Mouse (Mus musculus) layer of hippocampus, adult 18-20 months (tissue): Measurements from ENCODE around the gene Nfkb1. TPM values are rescaled to one million over a fixed set of nuclear protein-coding genes. Genes with fewer than 3 reads are reported as not detected.

Source experiments
- DNase-seq, 2 experiments: peaks; one replicate each; pipeline ENCODE4 v3.0.0; 2022; ENCODE audit warnings: low spot score in 2 of 2
- total RNA-seq, 2 experiments: library from RNA; stranded (reverse); gene quantifications; 2 replicates each; pipeline ENCODE4 v1.2.3; 2021

Gene Nfkb1
- total RNA-seq, 2 experiments from 2014 or later = 21.4 to 21.7 TPM

DNA sequence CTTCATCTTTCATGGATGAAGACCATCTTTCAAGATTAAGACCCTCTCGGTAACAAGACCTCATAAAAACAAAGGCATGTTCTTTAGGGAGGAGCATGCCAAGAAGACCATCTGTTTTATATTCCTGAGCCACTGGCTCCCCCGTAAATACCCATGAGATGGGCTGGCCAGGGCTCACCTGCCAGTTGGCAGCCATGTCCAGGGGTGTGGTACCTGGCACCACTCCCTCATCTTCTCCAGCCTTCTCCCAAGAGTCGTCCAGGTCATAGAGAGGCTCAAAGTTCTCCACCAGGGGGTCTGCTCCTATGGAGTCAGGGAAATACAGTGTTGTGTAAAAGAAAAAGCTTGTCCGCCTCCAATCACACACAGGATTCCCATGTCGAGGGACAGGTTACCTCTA lies 100.0 kb downstream of the Nfkb1 start:
- DNase-seq = no peak

DNA sequence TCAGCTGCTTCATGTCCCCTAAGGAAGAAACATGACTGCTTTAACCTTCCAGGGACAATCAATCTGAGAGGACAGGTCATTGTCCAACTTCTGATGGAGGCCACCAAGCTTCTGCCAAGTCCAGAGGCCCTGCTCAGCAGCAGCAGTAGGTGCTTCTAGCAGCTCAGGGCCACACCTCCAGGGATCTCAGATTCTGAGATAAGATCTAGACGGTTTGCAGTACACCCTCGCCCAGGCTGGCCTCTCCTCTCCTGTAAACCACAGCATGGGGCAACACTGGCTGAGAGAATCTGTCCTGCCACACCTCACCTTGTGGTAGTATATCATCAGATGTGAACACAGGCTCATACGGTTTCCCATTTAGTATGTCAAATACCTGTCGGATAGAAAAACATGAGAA lies 100.9 kb downstream of the Nfkb1 start:
- no peak for DNase-seq

- DNase-seq = no peak
Observed at GRCm38 (mm10) chr3:135586471-135586880, 104.9 kb downstream of the Nfkb1 start.

GRCm38 (mm10) chr3:135586060-135586459 lies 105.3 kb downstream of the Nfkb1 start:
- DNase-seq = no peak

DNA sequence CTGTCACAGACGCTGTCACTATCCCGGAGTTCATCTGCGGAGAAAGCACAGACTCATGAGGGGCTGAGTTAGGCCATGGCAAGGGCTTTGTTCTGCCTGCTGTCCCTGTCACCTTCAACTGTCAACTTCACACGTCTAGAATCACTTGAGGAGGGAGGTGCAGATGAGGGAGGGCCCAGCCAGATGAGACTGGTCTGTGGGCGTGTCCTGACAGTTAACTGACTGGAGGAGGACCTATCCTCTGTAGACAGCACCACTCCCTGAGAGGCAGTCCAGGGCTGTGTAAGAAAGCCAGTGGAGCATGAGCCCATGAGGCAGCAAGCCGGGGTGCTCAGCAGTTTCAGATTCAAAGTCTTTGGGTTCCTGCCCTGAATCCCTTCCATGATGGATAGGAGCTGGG lies 105.9 kb downstream of the Nfkb1 start:
- DNase-seq = no peak

GRCm38 (mm10) chr3:135582246-135582645 lies 109.1 kb downstream of the Nfkb1 start:
- no peak for DNase-seq

DNA sequence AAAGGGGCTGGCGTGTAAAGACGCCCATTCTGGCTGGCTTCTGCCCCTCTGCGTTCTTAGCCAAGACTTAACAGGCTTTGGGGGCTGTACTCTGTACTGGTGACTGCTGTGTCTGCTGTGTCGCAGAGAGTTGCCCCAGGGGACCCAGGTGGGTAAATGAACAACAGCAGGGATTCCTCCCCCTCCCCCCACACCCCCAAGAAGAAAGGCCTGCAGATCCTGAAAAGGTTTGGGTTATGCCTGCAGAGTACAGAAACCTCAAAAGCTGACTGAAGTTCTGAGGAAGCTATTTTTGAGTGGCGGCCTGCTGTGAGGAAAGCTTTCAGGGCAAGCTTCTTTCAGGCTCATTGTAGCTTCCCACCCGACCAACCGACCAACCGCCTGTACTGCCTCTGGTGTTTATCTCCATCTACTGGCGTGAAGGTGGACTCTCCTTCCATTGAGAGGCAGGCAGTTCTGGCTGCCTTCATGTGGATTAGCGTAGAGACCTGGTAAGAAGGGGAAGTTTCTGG lies 109.7 kb downstream of the Nfkb1 start:
- DNase-seq = peak in 1 of 2 experiments; percentile 50

DNA sequence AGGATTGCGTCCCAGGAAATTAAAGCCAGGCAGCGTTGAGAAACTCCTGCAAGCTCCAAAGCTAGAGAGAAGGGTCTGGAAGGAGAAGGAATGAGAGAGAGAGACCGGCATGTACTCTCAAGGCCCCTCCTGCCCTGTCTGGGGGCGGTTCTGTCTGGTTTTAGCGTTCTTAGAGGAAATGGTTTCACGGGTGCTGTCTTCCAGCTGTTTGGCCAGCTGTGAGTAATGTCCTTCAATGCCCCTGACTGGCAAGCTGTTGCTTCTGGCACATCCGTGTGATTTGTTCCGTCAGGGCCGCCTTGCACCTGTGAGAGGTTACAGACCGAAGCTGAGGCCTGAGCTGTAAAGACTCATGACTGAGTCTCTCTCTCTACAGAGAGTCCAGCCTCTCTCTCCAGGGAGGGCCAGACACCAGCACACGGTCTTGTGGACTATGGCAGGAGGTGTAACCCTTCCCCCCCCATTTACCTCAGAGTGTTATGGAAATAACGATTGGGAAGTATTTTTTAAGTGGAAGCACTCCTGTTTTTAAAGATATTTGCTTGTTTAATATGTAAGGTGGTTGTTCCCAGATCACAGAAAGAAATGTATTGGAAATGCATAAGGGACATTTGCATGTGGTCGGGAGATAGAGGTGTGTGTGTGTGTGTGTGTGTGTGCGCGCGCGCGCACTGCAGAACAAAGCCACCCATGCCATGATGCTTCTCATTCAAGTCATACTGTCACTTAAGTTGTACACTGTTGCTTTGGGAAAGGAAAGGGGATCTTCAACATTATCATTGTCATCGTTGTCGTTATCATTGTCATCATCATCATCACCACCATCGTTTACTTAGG lies 110.7 kb downstream of the Nfkb1 start:
- DNase-seq = no peak

DNA sequence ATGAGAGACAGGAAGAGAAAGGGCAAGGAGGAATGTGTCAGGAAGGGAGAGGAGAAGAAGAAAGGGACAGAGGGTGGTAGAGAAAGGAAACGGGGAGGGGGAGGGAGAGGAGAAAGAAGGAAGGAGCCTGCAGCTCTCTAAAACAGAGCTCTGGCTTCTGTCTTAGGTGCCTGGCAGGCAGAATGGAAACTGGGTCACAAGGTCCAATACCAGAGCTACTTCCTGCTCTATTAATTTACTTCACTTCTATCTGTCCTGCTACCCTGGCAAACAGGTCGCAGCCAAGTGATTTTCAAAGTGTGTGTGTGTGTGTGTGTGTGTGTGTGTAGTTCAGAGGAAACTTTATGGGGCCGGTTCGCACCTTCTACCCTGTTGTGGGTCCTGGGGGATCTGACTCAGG lies 112.2 kb downstream of the Nfkb1 start:
- DNase-seq = no peak

- DNase-seq = no peak
Observed at GRCm38 (mm10) chr3:135578588-135579140, 112.7 kb downstream of the Nfkb1 start.

GRCm38 (mm10) chr3:135575126-135575525 lies 116.2 kb downstream of the Nfkb1 start:
- DNase-seq = no peak

DNA sequence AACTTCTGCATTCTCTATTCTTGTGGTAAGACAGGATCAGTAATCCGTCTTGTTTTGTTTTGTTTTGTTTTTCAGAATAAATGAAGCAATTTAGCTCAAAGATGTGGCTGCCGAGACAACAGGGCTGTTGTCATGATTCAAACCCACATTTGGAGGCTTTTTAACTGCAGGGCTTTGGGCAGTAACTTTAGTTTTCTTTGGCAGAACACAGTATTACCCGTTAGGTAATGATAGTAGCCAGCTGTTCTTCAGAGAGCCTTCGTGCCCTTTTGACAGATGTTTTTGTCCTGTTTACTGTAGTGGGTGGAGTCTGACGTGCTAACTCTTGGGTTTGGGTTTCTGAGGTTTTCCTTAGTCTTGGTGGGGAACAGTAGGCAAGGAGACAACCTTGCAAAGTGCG lies 118.3 kb downstream of the Nfkb1 start:
- DNase-seq = no peak

DNA sequence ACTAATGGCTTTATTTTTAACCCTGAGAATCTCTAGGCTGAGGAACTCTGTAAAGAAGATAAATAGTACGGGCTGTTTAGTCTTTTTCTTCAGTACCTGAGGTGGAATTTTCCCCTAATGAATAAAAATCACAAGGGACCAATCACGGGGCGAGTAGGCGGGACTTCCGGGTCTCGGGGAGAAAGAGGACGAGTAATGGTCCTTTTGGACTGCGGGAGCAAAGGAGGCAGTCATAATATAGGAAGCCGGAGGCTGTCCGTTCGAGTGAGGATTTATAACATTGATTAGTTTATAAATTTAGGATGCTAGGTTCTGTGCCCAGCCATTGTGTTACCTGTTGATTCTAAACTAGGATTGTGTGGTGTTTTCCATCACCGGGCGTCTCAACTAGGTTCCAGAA lies 119.8 kb downstream of the Nfkb1 start:
- no peak for DNase-seq

GRCm38 (mm10) chr3:135568633-135569032 lies 122.7 kb downstream of the Nfkb1 start:
- DNase-seq = no peak

DNA sequence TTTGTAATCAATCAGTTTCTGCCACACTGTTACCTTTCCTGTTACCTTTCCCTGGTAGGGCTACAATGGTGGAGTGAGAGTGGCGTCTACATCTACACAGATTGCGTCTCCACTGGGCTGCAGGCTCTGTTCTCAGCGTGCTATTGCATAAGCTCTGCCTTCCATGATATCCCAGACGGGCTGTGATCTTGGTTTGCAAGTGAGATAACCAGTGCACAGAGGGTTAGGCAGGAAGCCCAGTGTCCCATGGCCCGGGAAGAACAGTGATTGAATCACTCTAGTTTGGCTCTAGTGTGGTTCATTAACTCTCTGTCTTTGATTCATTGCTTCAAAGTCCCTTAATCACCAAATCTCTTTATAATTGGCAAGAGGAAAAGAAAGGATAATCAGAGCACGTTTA lies 123.5 kb downstream of the Nfkb1 start:
- DNase-seq = no peak

DNA sequence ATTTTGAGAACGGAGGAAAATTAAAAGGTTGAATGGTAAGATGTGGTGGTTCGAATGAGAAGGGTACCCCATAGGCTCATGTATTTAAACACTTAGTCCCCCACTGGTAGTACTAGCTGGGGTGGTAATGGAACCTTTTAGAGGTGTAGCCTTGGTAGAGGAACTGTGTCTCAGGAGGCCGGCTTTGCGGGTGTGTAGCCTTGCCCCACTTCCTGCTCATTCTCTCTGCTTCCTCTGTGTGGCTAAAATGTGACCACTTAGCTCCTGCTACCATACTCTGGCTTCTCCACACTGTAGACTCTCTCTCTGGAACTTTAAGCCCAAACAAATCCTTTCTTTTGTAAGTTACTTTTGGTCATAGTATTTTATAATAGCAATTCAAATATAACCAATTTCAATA lies 126.0 kb downstream of the Nfkb1 start:
- DNase-seq = no peak

DNA sequence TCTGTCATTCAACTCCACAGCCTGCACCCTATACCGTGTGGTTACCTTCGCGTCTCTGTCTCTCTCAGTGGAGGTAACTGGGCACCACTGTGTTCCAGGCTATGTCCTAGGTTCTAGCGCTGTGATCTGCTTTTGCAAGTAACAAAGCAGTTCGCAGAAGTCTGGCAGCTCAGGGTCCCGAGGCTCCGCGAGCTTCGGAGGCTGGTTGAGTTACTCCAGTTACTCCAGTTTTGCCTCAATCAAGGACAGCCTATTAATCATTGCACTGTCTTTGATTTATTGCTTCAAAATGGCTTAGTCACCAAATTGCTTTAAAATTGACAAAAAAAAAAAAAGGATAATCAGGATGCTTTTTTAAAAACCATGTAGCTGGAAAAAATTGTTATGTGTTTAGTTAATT lies 126.6 kb downstream of the Nfkb1 start:
- no peak for DNase-seq

GRCm38 (mm10) chr3:135563163-135563689 lies 128.1 kb downstream of the Nfkb1 start:
- no peak for DNase-seq

DNA sequence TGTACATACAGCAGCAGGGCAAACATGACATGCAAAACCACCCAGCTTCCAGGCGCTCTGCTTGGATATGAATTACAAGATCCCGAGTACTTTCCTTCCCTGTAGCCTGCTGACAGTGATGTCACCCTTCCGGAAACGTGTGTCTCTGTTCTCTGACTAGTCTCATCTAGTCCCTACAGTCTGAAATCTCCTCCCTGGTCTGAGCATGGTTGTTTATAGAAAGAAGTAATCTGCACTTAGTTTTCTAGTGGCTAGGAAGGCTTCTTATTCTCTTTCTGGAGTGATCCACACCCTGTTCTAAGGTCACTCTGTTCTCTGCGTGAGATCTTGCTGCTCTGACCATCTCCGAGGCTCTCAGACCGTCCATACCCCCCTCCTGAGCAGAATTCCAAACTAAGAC lies 129.3 kb downstream of the Nfkb1 start:
- DNase-seq = no peak

DNA sequence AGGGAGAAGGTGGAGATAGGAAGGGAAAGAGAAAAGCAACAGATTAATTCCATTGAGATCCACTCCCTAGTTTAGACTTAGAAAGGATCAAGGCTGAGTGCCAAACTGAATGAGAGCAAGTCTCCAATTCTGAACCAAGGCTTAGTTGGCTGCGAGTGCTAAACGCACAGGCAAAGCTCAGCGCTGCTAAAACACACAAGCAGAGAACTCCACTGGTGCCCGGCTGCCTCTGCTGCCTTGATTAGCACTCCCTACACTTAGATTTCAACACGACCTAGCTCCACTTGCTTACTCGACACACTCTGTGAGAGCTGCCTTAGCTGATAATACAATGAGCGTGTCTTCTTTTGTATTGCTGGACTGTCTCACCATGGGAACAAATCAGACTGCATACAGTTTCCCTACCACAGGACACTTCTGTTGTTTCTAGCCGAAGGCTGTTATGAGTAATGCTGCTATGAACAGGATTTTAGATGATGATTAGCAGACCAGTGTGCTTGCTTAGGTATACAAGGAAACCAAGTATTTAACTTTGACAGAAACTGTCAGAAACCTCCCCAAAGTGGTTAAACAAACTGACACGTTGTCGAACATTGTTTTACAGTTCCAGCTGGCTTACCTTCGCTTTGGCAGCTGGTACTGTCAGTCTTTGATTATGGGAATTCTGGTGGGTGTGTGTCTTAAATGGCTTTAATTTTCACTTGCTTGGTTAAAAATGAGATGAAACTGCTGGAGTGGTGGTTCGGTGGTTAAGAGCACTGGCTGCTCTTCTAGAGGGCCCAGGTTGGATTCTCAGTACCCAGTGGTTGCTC lies 134.3 kb downstream of the Nfkb1 start:
- DNase-seq = peak; percentile 16 to 57

- peak; percentile 23 to 55 for DNase-seq
Observed at GRCm38 (mm10) chr3:135556052-135556587, 135.2 kb downstream of the Nfkb1 start.
